Mouse (Mus musculus) embryo, embryonic 9.5 days (tissue): ENCODE results near the gene Orai3.
A peak's percentile ranks its signal among the peaks of the same experiment; 100 is the strongest.

Experiments
- DNase-seq: peaks from one replicate; pipeline ENCODE4 v3.0.0-alpha.2; 2017; ENCODE audit errors: extremely low spot score

Gene Orai3

DNA sequence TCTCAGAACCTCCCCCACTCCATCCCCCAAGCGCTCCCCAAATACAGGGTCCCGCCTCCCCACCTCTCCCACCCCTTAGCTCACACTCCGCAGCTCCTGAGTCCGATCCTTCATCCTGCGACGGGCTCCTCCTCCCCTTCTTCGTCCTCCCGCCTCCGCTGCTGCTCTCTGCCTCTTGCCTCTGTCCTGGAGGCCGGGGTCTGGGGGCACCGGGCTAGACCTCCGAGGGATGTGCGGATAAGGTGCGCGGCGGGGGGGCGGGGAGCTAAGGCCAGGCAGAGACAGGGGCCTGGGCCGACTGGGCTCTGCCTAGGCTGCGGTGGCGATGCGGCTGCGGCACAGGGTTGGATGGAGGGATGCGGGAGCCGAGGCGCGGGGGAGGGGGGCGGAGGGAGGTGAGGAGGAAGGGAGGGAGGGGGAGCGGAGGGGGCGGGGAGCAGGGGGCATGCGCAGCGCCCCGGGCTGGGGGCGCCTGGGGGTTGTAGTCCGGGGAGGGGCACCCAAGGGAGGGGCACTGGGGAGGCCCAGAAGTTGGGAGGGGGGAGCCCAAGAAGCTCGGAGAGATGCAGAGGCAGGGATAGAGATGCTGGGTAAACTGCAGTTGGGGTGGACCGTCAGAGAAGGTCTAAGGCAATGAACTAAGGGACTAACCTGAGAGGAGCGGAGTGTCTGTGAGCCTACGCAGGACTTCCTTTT lies 54.7 kb downstream of the Orai3 start, which contains the start of the genes Stx4a and Stx1b:
Stx4a (plus strand) TSS at position 119 of the 696 bp plus-strand sequence.
Stx1b (minus strand) TSS at position 374 of the 696 bp plus-strand sequence.
- peak; percentile 71 for DNase-seq
